Mouse (Mus musculus) cerebellum, adult 2 months (tissue): Measurements from ENCODE around the gene Setdb1.

Experiments used
- CTCF ChIP-seq: fragments of 200-500 bp; IDR thresholded peaks from 2 replicates; pipeline ENCODE4 v1.5.1; 2011; ENCODE audit warnings: low read depth, mild to moderate bottlenecking, control low read depth, low read length, moderate library complexity, borderline replicate concordance; ENCODE audit not compliant: insufficient read depth
- POLR2A ChIP-seq: fragments of 200-500 bp; IDR thresholded peaks from 2 replicates; pipeline ENCODE4 v1.6.1; 2011; ENCODE audit warnings: low read length, control low read depth, borderline replicate concordance; ENCODE audit not compliant: insufficient read depth

DNA sequence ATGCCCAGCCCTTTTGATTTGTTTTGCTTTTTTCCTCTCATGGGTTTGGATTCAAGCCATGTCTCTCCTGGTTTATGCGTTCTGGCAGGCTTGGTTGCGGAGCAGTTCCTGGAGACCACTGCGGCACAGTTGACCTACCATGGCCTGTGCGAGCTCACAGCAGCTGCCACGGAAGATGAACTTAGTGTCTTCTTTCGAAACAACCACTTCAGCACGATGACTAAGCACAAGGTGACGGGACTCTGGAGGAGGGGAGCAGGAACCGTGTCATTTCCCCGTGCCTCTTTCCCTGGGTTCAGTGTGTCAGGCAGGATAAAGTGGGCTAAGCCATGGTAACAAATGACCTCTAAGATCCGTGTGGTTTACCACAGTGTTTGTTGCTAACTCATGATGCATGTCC lies 63.5 kb downstream of the Setdb1 start:
- TF ChIP-seq CTCF (no peak), POLR2A (no peak)
